Mouse (Mus musculus) embryo, embryonic 10.5 days (tissue): ENCODE measurements at regions not wholly inside any gene's neighbourhood (a gene's known extent, or its start where the extent isn't known, plus 50 kb on each side); places are given as distances from the start of the nearest gene placed in this dataset.
"Not testable (repeated sequence)": the region's sequence is repeated elsewhere in the genome, so short reads cannot be mapped to it uniquely, and the experiment has no call there.

ENCODE experiments used
- DNase-seq: peaks from one replicate; pipeline ENCODE4 v3.0.0-alpha.2; 2015; ENCODE audit warnings: low spot score

DNA sequence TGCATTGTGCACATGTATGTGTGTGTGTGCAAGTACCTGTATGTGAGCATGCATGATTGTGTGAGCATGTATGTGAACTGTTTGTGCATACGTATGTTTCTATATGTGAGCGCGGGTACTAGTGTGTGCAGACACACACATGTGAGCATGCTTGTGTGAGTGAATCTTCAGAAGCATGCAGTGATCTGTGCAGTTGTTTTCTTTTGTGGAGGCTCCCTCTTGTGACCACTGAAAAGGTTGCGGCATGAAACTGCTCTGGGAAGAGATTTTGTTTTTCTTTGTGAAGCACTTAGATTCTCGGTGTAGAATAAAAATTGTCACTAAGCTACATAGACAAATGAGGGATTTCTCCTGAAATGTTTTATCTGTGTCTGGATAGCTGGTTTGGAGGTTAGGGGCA lies 189.2 kb upstream of the Rapgef5 start:
- DNase-seq = not testable (repeated sequence)

DNA sequence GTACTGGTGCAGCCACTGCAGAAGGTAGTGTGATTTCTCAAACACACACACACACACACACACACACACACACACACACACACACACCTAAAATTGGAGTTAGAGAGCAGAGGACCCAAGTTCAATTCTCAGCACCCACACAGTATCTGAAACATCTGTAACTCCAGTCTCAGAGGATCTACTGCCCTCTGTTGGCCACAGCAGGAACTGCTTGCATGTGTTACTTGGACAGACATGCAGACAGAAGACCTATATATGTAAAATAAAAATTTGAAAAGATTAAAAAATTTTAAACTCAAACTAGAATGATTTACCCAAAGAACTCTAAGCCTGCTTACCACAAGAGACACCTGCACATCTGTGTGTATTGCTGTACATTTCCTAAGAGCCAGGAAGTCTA lies 185.9 kb upstream of the Rapgef5 start:
- DNase-seq = no peak

DNA sequence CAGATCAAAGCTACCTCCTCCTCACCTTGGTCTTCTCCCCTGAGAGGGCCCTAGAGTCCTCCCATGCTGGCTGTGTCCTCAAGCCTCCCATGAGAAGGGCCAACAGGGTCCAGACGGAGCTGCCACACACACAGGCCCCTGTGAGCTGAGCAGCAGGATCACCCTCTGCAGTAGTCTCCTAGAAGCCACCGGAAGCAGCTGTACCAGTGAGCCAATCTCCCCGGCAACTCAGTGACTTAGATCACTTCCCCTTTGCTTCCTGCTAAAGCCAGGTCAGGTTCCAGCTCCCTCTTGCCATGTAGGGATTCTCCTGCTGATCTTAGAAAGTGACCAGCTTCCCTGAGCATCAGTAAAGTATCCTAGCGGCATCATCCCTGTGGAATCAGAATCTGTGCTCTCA lies 179.4 kb upstream of the Rapgef5 start:
- DNase-seq = no peak

DNA sequence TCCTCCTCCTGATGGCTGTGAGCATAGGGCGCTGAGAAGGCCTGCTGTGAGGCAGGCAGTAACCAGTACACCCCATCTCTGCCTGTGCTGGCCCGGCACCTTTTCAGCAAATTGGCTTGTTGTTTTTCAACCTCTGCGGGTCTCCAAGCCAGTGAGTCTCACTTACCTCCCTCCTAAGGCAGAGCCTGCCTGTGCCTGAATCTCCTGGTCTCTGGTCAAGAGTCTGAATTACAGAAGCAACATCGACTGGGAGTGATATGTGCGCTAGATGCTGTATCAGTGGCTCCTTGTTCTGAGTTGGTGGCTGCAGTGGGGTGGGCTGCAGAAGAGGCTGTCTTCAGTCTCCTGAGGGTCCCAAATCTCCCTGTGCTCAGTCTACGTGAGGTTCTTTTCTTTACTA lies 174.0 kb upstream of the Rapgef5 start:
- no peak for DNase-seq

DNA sequence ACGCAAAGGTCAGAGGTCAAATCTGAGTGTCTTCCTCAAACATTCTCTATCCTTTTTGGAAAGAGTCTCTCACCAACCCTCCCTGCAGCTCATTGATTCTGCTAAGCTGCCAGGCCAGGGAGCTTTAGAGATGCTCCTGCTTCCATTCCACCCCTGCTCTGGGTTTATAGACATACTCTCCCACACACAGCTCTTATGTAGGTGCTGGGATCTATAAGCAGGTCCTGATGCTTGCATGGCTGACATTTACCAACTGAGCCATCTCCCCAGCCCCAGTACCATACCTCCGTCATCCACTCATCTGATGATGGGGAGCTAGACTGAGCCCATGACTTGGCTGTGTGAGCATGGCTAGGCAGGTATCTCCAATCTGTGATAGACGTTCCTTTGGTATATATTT lies 173.2 kb upstream of the Rapgef5 start:
- DNase-seq = no peak

DNA sequence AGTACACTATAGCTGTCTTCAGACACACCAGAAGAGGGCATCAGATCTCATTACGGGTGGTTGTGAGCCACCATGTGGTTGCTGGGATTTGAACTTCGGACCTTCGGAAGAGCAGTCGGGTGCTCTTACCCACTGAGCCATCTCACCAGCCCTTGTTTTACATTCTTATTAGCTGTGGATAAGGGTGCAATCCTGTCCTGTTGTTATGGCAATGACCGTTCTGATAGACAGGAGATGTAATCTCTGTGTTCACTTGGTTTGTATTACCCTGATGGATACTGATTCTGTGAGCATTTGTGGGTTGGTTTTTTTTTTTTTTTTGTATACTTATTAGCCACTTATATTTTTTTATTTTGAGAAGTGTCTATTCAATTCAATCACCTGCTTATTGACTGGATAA lies 172.7 kb upstream of the Rapgef5 start:
- DNase-seq = not testable (repeated sequence)

DNA sequence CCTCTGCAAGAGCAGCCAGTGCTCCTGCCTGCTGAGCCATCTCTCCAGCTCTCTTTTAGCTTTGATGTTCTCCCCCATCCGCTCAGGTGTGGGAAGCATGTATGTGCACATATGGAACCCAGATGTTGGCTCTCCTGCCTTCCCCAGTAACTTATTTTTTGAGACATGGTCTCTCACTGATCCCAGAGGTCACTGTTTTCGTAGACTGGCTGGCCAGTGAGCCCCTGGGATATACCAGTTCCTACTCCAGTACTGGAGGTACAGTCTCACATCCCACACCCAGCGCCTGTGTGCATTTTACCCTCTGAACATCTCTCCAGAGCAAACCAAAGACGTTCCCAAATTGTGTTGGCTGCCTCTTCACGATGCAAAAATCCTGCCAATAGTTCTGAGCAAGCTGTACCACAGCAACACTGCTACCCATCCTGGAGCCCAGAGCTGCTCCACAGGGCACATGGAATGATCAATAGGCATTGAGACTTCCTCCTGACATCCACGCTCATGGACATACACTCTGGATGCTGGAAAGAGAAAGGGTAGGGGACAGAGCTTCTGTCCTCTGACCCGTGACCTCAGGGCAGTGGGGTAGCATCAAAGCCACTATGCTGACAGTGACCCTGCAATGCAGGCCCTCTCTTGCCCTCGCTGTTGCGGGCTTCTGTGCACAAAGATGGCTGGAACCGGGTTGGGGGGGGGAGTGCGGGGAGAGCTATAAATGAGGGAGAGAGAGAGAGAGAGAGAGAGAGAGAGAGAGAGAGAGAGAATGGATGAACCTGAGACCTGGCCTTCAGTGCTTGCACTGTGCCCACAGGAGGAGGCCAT lies 171.8 kb upstream of the Rapgef5 start:
- DNase-seq = peak; percentile 72

DNA sequence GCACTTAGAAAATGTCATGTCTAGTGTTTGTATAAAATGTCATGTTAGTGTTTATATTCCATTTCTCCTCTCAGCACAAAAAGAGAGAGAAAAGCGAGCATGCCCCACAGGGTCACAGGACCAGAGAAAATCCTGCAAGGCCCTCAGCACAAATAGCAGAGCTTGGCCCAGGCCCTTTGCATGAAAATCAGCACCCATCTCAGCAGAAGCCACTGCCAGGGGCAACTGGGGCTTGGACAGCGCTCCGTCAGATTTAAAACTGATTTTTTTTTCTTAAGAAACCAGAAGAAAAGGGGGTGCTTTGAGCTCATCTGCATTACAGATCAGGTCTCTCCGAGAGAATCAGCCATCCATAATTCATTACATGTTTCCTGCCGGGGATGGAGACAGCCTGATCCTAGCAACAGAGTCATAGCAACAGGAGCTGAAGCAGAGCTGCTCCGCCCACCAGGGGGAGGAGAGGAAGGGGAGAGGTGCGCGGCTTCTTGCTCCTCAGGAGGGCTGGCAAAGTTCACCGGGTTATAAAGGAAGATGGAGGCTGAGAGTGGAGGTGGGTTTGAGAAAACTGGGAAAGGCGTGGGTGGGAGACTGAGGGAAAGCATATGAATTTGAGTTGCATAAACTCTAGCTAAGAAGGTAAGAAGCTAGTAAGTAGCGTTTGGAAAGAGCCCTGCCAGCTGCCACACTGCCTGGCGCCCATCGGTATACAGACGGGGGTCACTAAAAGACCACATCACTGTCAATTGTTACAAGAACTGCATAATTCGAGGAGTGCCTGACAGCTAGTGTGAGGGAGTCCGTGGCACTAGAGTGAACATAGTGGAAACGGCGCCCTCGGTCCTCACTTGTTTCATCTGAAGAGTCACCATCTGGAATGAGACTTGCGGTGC lies 170.9 kb upstream of the Rapgef5 start:
- peak; percentile 93 for DNase-seq

DNA sequence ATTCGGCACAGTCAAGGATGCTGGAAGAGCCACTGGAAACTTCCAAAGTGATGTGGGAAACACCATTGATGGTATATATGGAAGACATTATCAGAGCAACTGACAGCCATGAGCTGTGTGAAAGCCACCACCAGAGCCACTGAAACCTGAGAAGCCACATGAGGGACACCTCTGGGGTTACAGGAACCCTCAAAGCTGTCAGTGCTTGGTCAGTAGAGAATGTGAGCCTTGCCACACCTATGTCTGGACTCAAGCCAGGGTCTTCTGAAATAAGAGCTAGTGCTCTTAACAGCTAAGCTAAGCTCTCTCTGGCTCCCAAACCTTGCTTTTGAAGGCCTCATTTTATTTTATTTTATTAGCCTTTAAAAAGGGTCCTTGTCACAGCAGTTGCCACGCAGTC lies 170.2 kb upstream of the Rapgef5 start:
- DNase-seq = no peak

DNA sequence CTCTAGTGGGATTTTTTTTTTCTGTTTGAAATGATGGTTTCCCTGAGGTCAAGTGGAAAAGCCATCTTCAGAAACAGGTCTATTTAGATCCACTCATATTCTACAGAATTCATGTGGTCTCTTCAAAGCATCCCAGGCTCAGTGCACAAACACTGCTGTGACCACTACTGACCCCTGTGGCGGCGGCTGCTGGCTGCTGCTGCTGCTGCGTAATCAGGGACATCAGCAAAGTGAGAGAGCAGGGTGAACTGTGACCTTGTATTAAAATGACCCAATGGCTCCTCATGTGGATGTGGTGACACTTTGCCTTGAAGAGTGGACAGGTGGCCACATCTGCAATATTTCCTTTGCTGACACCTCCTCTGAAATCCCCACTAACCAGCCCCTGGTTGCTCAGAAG lies 169.1 kb upstream of the Rapgef5 start:
- no peak for DNase-seq

DNA sequence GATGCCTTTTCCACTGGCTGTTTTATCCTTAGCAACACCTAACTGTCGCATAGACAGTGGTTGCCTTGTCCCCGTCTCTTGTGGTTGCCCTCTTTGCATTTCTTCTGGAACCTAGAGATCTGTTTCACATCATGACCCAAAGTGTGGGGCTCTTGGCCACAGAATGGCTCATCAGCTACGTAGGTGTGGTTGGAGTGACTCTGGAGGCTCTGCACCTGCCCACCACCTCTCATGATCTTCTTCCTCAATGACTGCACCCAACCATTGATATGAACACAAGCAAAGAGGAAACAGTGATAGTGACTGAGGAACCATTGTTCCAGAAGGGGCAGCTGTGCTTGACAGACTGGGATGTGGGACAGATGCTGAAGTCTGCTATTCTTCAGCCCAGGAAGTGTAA lies 167.8 kb upstream of the Rapgef5 start:
- DNase-seq = no peak

DNA sequence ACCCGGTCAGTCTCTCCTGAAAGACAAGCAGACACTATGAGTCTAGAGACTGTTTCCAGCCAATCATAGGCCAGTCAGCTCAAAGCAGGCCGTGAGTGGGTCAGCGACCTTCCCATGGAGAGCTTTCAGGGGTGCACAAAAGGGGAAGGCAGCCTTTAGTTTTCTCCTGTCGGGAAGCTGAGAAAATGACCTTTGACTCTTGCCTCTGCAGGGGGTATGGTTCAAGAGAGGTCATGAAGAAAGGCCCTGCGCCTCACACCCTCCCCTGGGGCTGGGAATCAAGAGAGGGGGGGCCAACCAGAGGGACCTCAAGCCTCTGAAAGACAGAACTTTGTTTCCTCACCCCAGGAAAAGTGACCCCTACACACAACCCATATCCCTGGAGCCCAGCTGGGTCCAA lies 164.4 kb upstream of the Rapgef5 start:
- peak; percentile 85 for DNase-seq

DNA sequence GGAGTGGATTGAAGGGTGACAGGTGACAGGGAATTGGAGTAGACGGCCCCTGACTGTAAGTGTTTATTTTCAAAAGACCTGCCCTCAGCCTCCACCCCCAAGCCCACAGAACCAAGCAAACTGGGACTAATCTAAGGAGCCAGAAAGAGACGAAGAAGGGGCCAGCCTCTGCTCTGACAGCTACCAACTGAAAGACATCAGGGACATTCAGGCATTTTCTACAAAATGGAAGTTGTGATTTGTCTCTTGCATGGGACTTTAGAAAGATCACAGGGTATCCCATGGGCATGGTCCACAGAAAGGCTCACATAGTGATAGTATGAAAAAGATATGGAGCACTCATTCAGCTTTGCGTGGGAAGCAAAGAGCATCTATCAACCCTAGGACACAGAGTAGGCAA lies 163.8 kb upstream of the Rapgef5 start:
- DNase-seq = peak; percentile 38

DNA sequence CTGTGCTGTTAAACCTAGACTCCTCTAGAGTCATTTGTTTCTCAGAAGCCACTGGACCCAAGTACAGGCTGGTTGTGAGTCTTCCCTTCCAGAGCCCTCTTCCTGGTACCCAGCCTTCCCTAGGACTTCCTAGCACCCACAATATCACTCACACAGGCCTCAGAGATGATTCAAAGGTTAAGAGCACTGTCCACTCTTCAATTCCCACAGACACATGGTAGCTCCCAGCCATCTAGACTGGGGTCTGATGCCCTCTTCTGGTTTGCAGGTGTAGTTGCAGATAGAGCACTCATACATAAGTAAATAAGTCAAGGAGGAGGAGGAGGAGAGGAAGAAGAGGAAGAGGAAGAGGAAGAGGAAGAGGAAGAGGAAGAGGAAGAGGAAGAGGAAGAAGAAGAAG lies 163.3 kb upstream of the Rapgef5 start:
- peak; percentile 73 for DNase-seq

DNA sequence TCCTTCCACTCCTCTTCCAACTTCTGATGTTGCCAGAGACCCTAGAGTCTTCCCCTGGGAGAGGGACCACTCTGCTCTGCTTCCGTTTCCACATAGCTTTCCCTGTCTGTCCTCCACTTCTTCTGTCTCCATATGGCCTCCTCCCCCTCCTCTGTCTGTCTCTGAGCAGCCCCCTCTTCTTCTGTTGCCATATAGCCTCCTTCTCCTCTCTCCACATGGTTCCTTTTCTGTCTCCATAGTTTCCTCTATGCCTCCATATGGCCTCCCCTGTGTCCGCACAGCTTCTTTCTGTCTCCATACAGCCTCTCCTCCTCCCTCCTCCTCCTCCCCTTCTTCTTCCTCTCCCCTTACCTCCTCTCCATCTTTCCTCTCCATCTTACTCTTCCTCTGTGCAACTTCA lies 158.5 kb upstream of the Rapgef5 start:
- no peak for DNase-seq

DNA sequence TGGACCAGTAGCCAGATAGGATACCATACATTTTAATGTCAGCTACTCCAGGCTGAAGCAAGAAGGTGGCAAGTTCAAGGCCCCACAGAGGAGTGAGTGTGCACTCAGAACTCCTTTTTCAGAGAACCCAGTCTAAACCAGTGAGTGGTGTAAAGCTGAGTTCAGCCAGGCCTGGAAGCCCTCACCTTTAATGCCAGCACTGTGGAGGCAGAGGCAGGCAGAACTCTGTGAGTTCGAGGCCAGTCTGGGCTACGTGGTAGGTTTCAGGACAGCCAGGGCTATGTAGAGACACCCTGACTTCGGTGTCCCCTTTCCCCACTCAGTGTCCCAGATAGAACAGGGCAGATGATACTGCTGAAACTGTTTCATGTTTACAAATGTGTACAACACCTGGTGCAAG lies 157.4 kb upstream of the Rapgef5 start:
- DNase-seq = no peak

DNA sequence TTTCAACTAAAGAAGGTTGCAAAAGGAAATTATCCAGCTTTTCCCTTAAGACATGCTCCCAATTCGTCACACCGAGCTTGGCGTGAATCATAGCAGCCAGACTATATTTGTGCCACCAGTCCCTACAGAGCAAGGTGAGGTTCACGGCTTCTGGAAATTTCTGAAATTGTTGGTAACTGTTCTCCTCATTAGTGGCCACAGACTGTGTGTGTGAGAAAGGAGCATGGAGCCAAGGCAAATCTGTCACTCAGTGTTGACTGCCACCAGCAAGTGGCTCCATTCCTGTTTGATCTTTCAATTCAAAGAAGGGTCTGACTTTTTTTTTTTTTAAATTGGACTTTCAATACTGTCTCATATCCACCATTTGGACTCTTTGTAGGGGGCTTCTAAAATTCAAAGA lies 156.1 kb upstream of the Rapgef5 start:
- DNase-seq = no peak

DNA sequence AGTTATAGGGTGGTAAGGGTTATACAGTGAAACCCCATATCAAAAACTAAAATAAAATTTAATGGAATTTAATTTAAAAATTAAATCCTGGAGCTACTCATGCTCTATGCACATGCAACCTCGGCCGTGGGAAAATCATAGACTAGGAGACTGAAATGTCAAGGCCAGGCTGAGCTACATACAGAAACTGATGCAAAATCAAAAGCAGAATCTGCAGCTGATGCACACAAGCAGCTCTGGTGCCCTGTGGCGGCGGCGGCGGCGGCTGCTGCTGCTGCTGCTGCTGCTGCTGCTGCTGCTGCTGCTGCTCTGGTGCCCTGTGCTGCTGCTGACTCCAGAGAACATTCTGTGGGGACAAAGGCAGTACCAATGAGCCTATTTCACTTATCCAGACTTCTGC lies 154.5 kb upstream of the Rapgef5 start:
- no peak for DNase-seq

DNA sequence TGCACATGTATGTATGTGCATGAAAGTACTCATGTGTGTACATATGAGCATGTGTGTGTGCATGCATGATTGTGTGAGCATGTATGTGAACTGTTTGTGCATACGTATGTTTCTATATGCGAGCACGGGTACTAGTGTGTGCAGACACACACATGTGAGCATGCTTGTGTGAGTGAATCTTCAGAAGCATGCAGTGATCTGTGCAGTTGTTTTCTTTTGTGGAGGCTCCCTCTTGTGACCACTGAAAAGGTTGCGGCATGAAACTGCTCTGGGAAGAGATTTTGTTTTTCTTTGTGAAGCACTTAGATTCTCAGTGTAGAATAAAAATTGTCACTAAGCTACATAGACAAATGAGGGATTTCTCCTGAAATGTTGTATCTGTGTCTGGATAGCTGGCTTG lies 152.8 kb upstream of the Rapgef5 start:
- not testable (repeated sequence) for DNase-seq

DNA sequence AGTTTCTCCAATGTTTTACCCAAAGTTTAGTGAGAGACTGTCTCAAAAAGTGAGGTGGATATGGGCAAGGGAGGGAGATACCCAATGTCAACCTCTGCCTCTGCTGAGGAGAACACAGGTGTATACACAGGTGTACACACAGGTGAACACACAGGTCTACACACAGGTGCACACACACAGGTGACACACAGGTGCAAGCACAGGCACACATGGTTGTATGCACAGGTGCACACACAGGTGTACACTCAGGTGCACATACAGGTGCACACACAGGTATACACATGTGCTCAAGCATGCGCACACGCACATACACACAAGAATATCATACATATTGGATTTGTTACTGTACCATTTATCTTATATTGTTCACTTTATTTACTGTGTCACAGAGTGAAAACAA lies 151.1 kb upstream of the Rapgef5 start:
- DNase-seq = no peak

DNA sequence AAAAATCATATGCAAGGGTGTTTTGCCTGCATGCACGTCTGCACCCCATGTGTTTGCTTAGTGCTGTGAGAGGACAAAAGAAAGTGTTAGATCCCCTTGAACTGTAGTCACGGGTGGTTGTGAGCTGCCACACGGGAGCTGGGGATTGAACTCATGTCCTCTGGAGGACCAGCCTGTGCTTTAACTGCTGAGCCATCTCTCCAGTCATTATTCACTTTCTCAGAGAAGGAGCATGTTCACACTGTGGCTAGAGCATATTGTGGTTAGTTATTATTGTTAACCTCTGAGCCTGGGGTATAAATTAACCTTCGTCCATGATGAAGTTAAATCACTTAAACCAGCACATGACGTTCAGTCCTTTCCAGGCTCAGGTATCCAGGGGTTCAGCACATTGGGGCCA lies 150.4 kb upstream of the Rapgef5 start:
- DNase-seq = no peak

DNA sequence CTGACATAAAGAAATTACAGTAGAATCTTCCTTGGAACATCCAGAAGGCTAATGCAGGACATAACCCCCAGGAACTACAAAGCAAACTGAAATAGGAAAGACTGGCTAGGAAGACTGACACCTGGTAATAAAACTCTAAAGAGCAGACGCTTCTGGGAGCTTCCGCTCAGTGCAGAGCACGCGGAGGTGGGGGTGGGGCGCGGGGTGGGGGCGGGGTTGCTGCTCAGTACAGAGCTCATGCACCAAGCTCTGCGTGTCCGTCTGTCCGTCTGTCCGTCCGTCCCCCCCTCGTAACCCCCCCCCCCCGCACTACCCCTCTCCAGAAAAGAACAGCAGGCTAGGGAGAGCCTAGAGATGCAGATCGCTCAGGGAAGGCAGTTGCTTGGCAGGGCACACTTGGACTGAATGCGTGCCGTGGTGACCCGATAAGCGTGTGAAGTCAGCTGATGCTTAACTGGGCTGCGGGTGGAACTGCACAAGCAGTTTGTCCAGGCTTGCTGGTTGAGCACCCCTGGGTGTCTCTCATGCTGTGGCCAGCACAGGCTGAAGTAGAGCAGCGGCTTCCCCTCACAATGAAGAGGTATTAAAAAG lies 137.9 kb upstream of the Rapgef5 start:
- DNase-seq = no peak
